Mouse (Mus musculus) retina, postnatal 7 days (tissue): ENCODE measurements around the gene Oprm1.
"Not testable (repeated sequence)": the region's sequence is repeated elsewhere in the genome, so short reads cannot be mapped to it uniquely, and the experiment has no call there.

Experiments
- DNase-seq: peaks from one replicate; pipeline ENCODE4 v3.0.0-alpha.2; 2012; ENCODE audit warnings: low read depth, low spot score

The Oprm1 gene

GRCm38 (mm10) chr10:6758206-6758605 lies at the start of gene Oprm1:
TSS of gene Oprm1 (plus strand) at chr10:6758506.
- DNase-seq, result no peak

GRCm38 (mm10) chr10:6717181-6717948 lies 40.9 kb upstream of the Oprm1 start:
- no peak for DNase-seq

- DNase-seq, result no peak
These were observed 34.5 kb upstream of the Oprm1 start for GRCm38 (mm10) chr10:6723765-6724164.

GRCm38 (mm10) chr10:6728469-6728868 lies 29.8 kb upstream of the Oprm1 start:
- no peak for DNase-seq

GRCm38 (mm10) chr10:6753375-6753774 lies 4.9 kb upstream of the Oprm1 start:
- DNase-seq, result no peak

- no peak for DNase-seq
These were observed 3.0 kb downstream of the Oprm1 start, which contains the start of gene Gm10945 for GRCm38 (mm10) chr10:6761287-6761811. TSS of gene Gm10945 (minus strand) at chr10:6761761.

- DNase-seq, result peak; percentile 2
These were observed 30.4 kb downstream of the Oprm1 start for GRCm38 (mm10) chr10:6788517-6789237.

- no peak for DNase-seq
These were observed 31.9 kb downstream of the Oprm1 start for GRCm38 (mm10) chr10:6790226-6790625.

GRCm38 (mm10) chr10:6820626-6821025 lies 62.3 kb downstream of the Oprm1 start:
- DNase-seq, result no peak

GRCm38 (mm10) chr10:6842225-6842624 lies 83.9 kb downstream of the Oprm1 start:
- no peak for DNase-seq

- no peak for DNase-seq
These were observed 88.0 kb downstream of the Oprm1 start for GRCm38 (mm10) chr10:6846283-6846682.

GRCm38 (mm10) chr10:6848162-6848754 lies 90.0 kb downstream of the Oprm1 start:
- DNase-seq, result no peak

- DNase-seq, result no peak
These were observed 90.5 kb downstream of the Oprm1 start for GRCm38 (mm10) chr10:6848834-6849233.

GRCm38 (mm10) chr10:6855812-6856211 lies 97.5 kb downstream of the Oprm1 start:
- DNase-seq, result no peak

- no peak for DNase-seq
These were observed 113.2 kb downstream of the Oprm1 start for GRCm38 (mm10) chr10:6871418-6872072.

- no peak for DNase-seq
These were observed 115.6 kb downstream of the Oprm1 start for GRCm38 (mm10) chr10:6873917-6874316.

- no peak for DNase-seq
These were observed 120.1 kb downstream of the Oprm1 start for GRCm38 (mm10) chr10:6878276-6878881.

GRCm38 (mm10) chr10:6882041-6882440 lies 123.7 kb downstream of the Oprm1 start:
- not testable (repeated sequence) for DNase-seq

- peak; percentile 6 for DNase-seq
These were observed 127.2 kb downstream of the Oprm1 start for GRCm38 (mm10) chr10:6885460-6885859.

GRCm38 (mm10) chr10:6889640-6890245 lies 131.4 kb downstream of the Oprm1 start:
- no peak for DNase-seq
